Mouse (Mus musculus) heart, embryonic 12.5 days (tissue): ENCODE measurements around the gene Xkr8. TPM values are rescaled to one million over a fixed set of nuclear protein-coding genes. Genes with fewer than 3 reads are reported as not detected.
"Not testable (repeated sequence)": the region's sequence is repeated elsewhere in the genome, so short reads cannot be mapped to it uniquely, and the experiment has no call there.

ENCODE experiments used
- ATAC-seq: fragments of 200-750 bp; cut with Nextera tagmentation; 2 replicates; pipeline ENCODE4 v1.8.0; 2017; ENCODE audit warnings: moderate TSS enrichment, moderate library complexity; ENCODE audit not compliant: insufficient number of reproducible peaks, low FRiP score
- H3K27ac ChIP-seq: fragments of 300-500 bp; sonication (generic); 2 replicates; pipeline ENCODE4 v1.5.1; 2016; ENCODE audit warnings: mild to moderate bottlenecking, moderate library complexity; ENCODE audit not compliant: poor library complexity, severe bottlenecking
- H3K27me3 ChIP-seq: fragments of 300-500 bp; sonication (generic); replicated peaks from 2 replicates; pipeline ENCODE4 v1.6.1; 2016; ENCODE audit warnings: mild to moderate bottlenecking, moderate library complexity
- H3K36me3 ChIP-seq: fragments of 300-500 bp; sonication (generic); 2 replicates; pipeline ENCODE4 v1.6.1; 2016; ENCODE audit warnings: mild to moderate bottlenecking, moderate library complexity
- H3K4me1 ChIP-seq: fragments of 300-500 bp; sonication (generic); replicated peaks from 2 replicates; pipeline ENCODE4 v1.6.1; 2016; ENCODE audit warnings: mild to moderate bottlenecking
- H3K4me2 ChIP-seq: fragments of 300-500 bp; sonication (generic); 2 replicates; pipeline ENCODE4 v1.6.1; 2016; ENCODE audit warnings: mild to moderate bottlenecking, moderate library complexity
- H3K4me3 ChIP-seq: fragments of 300-500 bp; sonication (generic); 2 replicates; pipeline ENCODE4 v1.5.1; 2016; ENCODE audit warnings: mild to moderate bottlenecking
- H3K9ac ChIP-seq: fragments of 300-500 bp; sonication (generic); 2 replicates; pipeline ENCODE4 v1.6.1; 2016; ENCODE audit warnings: mild to moderate bottlenecking, moderate library complexity
- H3K9me3 ChIP-seq: fragments of 300-500 bp; sonication (generic); replicated peaks from 2 replicates; pipeline ENCODE4 v1.6.1; 2016; ENCODE audit warnings: mild to moderate bottlenecking, moderate library complexity
- WGBS: fragments of 180-500 bp; shearing (Covaris S2); methylation state at CpG from one replicate; pipeline ENCODE4 v1.1.7; 2016; 5-methylcytosine and 5-hydroxymethylcytosine counted together
- polyA plus RNA-seq: library from polyadenylated mRNA; unstranded; fragments of >200 nt; fragmentation: Nextera tagmentation; extraction: Ambion mirVana; gene quantifications from 2 replicates; pipeline ENCODE4 v1.2.1, GENCODE M21; 2016

Xkr8 gene
- 5.2 and 5.5 TPM in 2 replicates for polyA plus RNA-seq

- Histone ChIP-seq H3K27ac (no peak within 1 kb of the TSS), H3K4me2 (peak within 1 kb of the TSS; percentile 95), H3K9ac (peak within 1 kb of the TSS; percentile 75), H3K4me3 (peak within 1 kb of the TSS; percentile 67), H3K27me3 (no peaks in the 10 kb centered on the region), H3K36me3 (peaks cover 7% of the 10 kb centered on the region; the same call in 1 of the 2 replicates), H3K9me3 (no peaks in the 10 kb centered on the region), H3K4me1 (peaks cover 11% of the 10 kb centered on the region)
- peak; percentile 96 for ATAC-seq
- 2% methylated on average over 34 of the region's 34 CpGs for WGBS
These were observed at the start of gene Xkr8 for GRCm38 (mm10) chr4:132732148-132732684. Xkr8 (minus strand) TSS chr4:132732546.

GRCm38 (mm10) chr4:132780288-132780687 lies 47.9 kb upstream of the Xkr8 start:
- Histone ChIP-seq H3K27ac (no peak overlapping the region), H3K27me3 (no peaks in the 10 kb centered on the region), H3K4me2 (no peak overlapping the region), H3K9me3 (no peaks in the 10 kb centered on the region), H3K9ac (no peak overlapping the region), H3K36me3 (peaks cover 45% of the 10 kb centered on the region), H3K4me1 (no peaks in the 10 kb centered on the region), H3K4me3 (no peak overlapping the region)
- WGBS = 86% methylated on average over 4 of the region's 4 CpGs
- ATAC-seq = no peak

DNA sequence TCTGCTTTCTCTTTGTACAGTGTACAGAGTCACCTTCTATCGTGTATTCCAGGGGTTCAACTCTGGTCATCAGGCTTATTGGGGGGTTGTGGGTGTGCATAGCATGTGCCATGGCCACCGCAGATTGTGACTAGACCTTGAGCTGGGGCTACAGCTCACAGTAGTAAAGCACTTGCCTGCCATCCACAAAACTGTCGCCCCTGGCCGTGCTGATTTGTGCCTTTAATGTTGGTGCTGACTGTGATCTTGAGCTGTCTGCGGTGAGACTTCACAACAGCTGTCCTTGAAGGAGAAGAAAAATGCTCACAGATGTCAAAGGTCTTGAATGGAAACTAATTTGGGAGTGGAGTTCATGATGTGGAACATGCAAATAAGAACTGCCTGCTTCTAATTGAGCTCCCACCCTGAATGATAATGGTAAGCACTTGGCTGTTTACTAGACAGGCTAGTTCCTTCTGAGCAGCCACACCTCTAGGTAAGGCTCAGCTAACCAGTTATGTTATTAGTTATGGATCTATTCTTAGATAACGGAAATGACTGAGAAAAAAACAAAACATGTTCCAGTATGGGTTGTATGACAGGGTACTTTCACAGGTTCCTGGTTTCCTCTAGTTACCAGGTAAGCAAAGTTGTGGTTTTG lies 46.3 kb upstream of the Xkr8 start:
- H3K4me2 ChIP-seq = no peak overlapping the region
- no peaks in the 10 kb centered on the region for H3K27me3 ChIP-seq
- no peak overlapping the region for H3K4me3 ChIP-seq
- WGBS = 92% methylated on average over 6 of the region's 6 CpGs
- no peaks in the 10 kb centered on the region for H3K9me3 ChIP-seq
- no peaks in the 10 kb centered on the region for H3K4me1 ChIP-seq
- no peak for ATAC-seq
- peaks cover 60% of the 10 kb centered on the region for H3K36me3 ChIP-seq
- H3K27ac ChIP-seq = no peak overlapping the region
- no peak overlapping the region for H3K9ac ChIP-seq

GRCm38 (mm10) chr4:132776764-132777163 lies 44.4 kb upstream of the Xkr8 start:
- ATAC-seq = no peak
- H3K9ac ChIP-seq = no peak overlapping the region
- H3K27ac ChIP-seq = no peak overlapping the region
- no peak overlapping the region for H3K4me3 ChIP-seq
- H3K4me1 ChIP-seq = no peaks in the 10 kb centered on the region
- H3K9me3 ChIP-seq = no peaks in the 10 kb centered on the region
- no peaks in the 10 kb centered on the region for H3K27me3 ChIP-seq
- no peak overlapping the region for H3K4me2 ChIP-seq
- WGBS = 90% methylated on average over 5 of the region's 5 CpGs
- peaks cover 78% of the 10 kb centered on the region for H3K36me3 ChIP-seq

DNA sequence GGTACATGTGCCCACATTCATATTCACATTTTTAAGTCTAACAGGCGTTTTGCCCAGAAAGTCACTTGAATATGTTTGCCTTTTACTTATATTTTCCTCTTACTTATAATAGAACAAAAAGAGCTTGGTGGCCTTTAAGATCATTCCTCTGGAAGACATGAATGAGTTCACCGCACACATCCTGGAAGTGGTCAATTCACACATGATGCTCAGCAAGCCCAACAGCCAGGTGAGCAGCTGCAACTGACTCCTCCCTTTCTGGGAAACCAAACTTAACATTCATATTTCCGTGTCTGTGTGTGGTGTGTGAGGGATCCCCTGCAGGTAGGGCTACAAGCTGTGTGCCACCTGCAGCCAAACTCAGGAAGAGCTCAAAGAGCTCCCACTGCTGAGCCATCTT lies 42.6 kb upstream of the Xkr8 start:
- H3K36me3 ChIP-seq = peaks cover 96% of the 10 kb centered on the region
- H3K9me3 ChIP-seq = no peaks in the 10 kb centered on the region
- no peak for ATAC-seq
- H3K4me3 ChIP-seq = no peak overlapping the region
- no peak overlapping the region for H3K9ac ChIP-seq
- no peaks in the 10 kb centered on the region for H3K27me3 ChIP-seq
- WGBS = 79% methylated on average over 3 of the region's 3 CpGs
- no peak overlapping the region for H3K4me2 ChIP-seq
- H3K4me1 ChIP-seq = no peaks in the 10 kb centered on the region
- no peak overlapping the region for H3K27ac ChIP-seq

- no peak overlapping the region for H3K9ac ChIP-seq
- 88% methylated on average over 9 of the region's 9 CpGs for WGBS
- peaks cover 71% of the 10 kb centered on the region for H3K36me3 ChIP-seq
These were observed 39.4 kb upstream of the Xkr8 start for GRCm38 (mm10) chr4:132771776-132772175.

GRCm38 (mm10) chr4:132767914-132768876 lies 35.8 kb upstream of the Xkr8 start, which contains the start of gene Rpa2:
Rpa2 (plus strand) TSS chr4:132768332.
- under 1% methylated on average over 70 of the region's 71 CpGs for whole genome bisulfite sequencing

More at GRCm38 (mm10) chr4:132771776-132772175, 39.4 kb upstream of the Xkr8 start:
- no peaks in the 10 kb centered on the region for H3K9me3 ChIP-seq
- H3K4me1 ChIP-seq = peaks cover 9% of the 10 kb centered on the region
- no peak overlapping the region for H3K4me2 ChIP-seq
- H3K27ac ChIP-seq = no peak overlapping the region
- no peak overlapping the region for H3K4me3 ChIP-seq
- ATAC-seq = no peak
- no peaks in the 10 kb centered on the region for H3K27me3 ChIP-seq

GRCm38 (mm10) chr4:132763125-132763524 lies 30.8 kb upstream of the Xkr8 start:
- not testable (repeated sequence) for H3K27ac ChIP-seq, H3K27me3 ChIP-seq, ATAC-seq, H3K4me1 ChIP-seq, H3K9me3 ChIP-seq, H3K36me3 ChIP-seq, H3K4me3 ChIP-seq, H3K4me2 ChIP-seq, H3K9ac ChIP-seq
- WGBS = 76% methylated on average over 3 of the region's 3 CpGs

More at GRCm38 (mm10) chr4:132767914-132768876, 35.8 kb upstream of the Xkr8 start, which contains the start of gene Rpa2:
- Histone ChIP-seq H3K9me3 (no peaks in the 10 kb centered on the region), H3K27ac (peak within 1 kb of the TSS; percentile 69), H3K36me3 (peaks cover 37% of the 10 kb centered on the region), H3K4me3 (peak within 1 kb of the TSS; percentile 87), H3K9ac (peak within 1 kb of the TSS; percentile 90), H3K4me2 (peak within 1 kb of the TSS; percentile 81), H3K4me1 (peaks cover 9% of the 10 kb centered on the region), H3K27me3 (no peaks in the 10 kb centered on the region)
- peak; percentile 95 for ATAC-seq

GRCm38 (mm10) chr4:132762602-132763001 lies 30.3 kb upstream of the Xkr8 start:
- Histone ChIP-seq H3K9ac (no peak overlapping the region), H3K4me3 (no peak overlapping the region), H3K4me1 (no peaks in the 10 kb centered on the region), H3K9me3 (no peaks in the 10 kb centered on the region), H3K4me2 (no peak overlapping the region), H3K27me3 (peaks cover 5% of the 10 kb centered on the region), H3K36me3 (no peaks in the 10 kb centered on the region), H3K27ac (no peak overlapping the region)
- WGBS = 63% methylated on average over 6 of the region's 6 CpGs
- no peak for ATAC-seq

- no peak overlapping the region for H3K4me2 ChIP-seq
- H3K36me3 ChIP-seq = no peaks in the 10 kb centered on the region
- 0 out of 2 replicates have a peak overlapping the region, but pooled peaks have one; percentile 6 for H3K9ac ChIP-seq
- ATAC-seq = no peak
- H3K27ac ChIP-seq = no peak overlapping the region
- 51% methylated on average over 3 of the region's 3 CpGs for WGBS
- H3K4me1 ChIP-seq = no peaks in the 10 kb centered on the region
- no peak overlapping the region for H3K4me3 ChIP-seq
- peaks cover 9% of the 10 kb centered on the region for H3K27me3 ChIP-seq
- H3K9me3 ChIP-seq = no peaks in the 10 kb centered on the region
These were observed 27.9 kb upstream of the Xkr8 start for GRCm38 (mm10) chr4:132760296-132760695.
